ENCODE assay signal across 9 mouse cellular contexts in genomic region chr11:118021806-118022205, GRCm38 (mm10). TPM values are rescaled to one million over a fixed set of nuclear protein-coding genes. Genes with fewer than 3 reads are reported as not detected.
DNase-seq lines count a peak whose midpoint lies in the region; TF ChIP-seq lines count a peak whose summit lies in the region.
"Had no signal": no experiment of that assay in that cellular context is flagged by ENCODE, and none has a peak within 500 bp of the region (broad histone marks: within the 10 kb centered on the region; RNA-seq: fewer than 3 reads in every experiment).

No protein-coding gene starts in this region.

- H3K4me3 ChIP-seq in E14TG2a.4 (replicated peaks; ENCODE audit: low read length) = no peak overlapping the region
- H3K4me3 ChIP-seq: limb, embryonic 12.5 days had no signal

- peak; percentile 97 for TF ChIP-seq CTCF in E14TG2a.4 (conservative IDR thresholded peaks at IDR 0.05; ENCODE audit: low read length)

- intact Hi-C loops in heart, postnatal 10 days (cut with DNase I) = loop anchor here (1.0 kb wide), 3 partner anchors 52 to 151 kb away; partner anchors contain the start of gene Socs3

- peaks cover 96% of the 10 kb centered on the region for H3K36me3 ChIP-seq in E14TG2a.4 (ENCODE audit: insufficient read depth, low read length)

- no peaks in the 10 kb centered on the region for H3K9me3 ChIP-seq in E14TG2a.4 (ENCODE audit: low read length)
- H3K9me3 ChIP-seq: limb, embryonic 12.5 days had no signal

- H3K27me3 ChIP-seq in E14TG2a.4 (ENCODE audit: insufficient read depth, low read length) = no peaks in the 10 kb centered on the region
- H3K27me3 ChIP-seq: limb, embryonic 12.5 days had no signal

- peaks cover 95% of the 10 kb centered on the region for H3K4me1 ChIP-seq in E14TG2a.4 (replicated peaks; ENCODE audit: low read depth, low read length)
- H3K4me1 ChIP-seq: limb, embryonic 12.5 days had no signal

- peak; percentile 87 for DNase-seq in adrenal gland, postnatal 10 days
- peak; percentile 42 for DNase-seq in embryo, embryonic 11.5 days (ENCODE audit: low read depth, low spot score)
- DNase-seq in heart, postnatal 10 days = peak; percentile 78 to 85
- peak; percentile 70 to 72 for DNase-seq in layer of hippocampus, postnatal 36 days
- DNase-seq in lung, postnatal 4 days = peak; percentile 71 to 84
- DNase-seq in right cerebral cortex, postnatal 14 days = peak; percentile 74
- DNase-seq in urinary bladder, postnatal 4 days (ENCODE audit: low spot score in 2 of 2) = peak; percentile 53 to 75

RNA-seq across cellular contexts. Expression of gene Pgs1, which starts 35.7 kb away (rescaled TPM):
- total RNA-seq in adrenal gland, postnatal 10 days (2021) = 10 to 100 TPM; 30.9 to 31.0 TPM
- 10 to 100 TPM; 21.2 to 23.7 TPM for total RNA-seq in heart, postnatal 10 days (2021)
- 10 to 100 TPM; 75.1 to 79.4 TPM for total RNA-seq in layer of hippocampus, postnatal 36 days (2021)

RNA-seq across cellular contexts. Expression of gene Socs3, which starts 52.0 kb away (rescaled TPM):
- 1 to 10 TPM; 5.0 to 9.0 TPM for total RNA-seq in adrenal gland, postnatal 10 days (2021)
- total RNA-seq in heart, postnatal 10 days (2021) = 1 to 10 TPM; 3.7 to 5.8 TPM
- 1 to 10 TPM; 1.3 to 1.4 TPM for total RNA-seq in layer of hippocampus, postnatal 36 days (2021)
